Mouse (Mus musculus): ENCODE measurements around the gene Prkca. TPM values are rescaled to one million over a fixed set of nuclear protein-coding genes. Genes with fewer than 3 reads are reported as not detected.

The Prkca gene
- total RNA-seq, 2 experiments from 2014 or later, result 230 to 239 TPM

- DNase-seq, result no peak
These were observed 140.9 kb downstream of the Prkca start for GRCm38 (mm10) chr11:108202835-108203234.

- no peak for DNase-seq
These were observed 142.8 kb downstream of the Prkca start for GRCm38 (mm10) chr11:108200679-108201586.

DNA sequence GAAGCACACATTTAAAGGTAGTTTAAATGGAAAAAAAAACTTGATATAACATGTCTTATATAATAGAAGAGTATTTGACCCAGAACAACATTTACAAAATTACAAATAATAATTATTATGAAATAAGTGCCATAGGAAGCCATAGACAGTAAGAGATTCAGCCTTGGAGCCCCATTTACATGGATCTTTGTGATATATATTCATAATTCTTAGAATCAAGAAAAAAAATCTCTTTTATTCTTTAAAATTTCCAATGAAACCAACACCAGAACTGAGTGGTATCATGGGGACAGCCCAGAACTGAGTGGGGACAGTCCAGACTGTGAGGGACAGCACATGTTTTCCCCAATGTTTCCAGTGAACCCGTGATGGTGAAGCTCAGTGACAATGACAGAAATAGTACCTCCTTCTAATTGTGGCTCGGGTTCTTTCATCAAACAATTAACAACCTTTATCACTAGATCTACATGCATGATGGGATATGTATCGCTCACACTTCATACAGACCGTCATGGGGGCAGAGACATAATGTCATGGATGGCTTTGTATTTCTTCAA, 144.2 kb downstream of the Prkca start:
- no peak for DNase-seq

DNA sequence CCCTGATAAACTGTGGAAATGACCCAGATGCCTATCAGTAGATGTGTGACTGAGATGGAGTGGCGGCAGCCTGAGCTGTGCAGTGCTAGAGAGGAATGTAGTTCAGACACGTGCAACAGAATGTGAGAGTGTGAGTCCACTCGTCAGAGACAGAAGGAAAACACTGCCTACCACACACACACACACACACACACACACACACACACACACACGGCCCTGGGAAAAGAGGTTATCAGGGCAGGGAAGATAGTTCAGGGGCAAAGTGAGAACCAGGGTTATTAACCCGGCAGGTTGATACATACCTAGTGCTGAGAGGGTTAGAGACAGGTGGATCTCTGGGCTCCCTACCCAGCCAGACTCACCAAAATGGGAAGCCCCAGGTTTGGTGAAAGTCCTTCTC, 145.1 kb downstream of the Prkca start:
- DNase-seq, result no peak

GRCm38 (mm10) chr11:108197427-108198218, 146.1 kb downstream of the Prkca start:
- no peak for DNase-seq

DNA sequence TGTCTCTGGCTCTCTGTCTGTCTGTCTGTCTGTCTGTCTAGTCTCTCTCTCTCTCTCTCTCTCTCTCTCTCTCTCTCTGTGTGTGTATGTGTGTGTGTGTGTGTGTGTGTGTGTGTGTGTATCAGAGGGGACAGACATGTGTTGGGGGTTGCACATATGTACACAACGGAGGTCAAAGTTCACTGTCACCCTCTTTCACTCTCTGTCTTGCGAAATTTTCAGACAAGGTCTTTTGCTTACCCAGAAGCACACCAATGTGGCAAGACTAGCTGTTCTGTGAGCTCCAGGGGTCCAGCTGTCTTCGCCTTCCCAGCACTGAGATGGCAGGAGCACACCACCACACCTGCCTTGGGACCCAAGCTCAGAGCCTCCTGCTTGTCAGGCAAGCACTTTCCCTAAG, 146.9 kb downstream of the Prkca start:
- DNase-seq, result no peak

DNA sequence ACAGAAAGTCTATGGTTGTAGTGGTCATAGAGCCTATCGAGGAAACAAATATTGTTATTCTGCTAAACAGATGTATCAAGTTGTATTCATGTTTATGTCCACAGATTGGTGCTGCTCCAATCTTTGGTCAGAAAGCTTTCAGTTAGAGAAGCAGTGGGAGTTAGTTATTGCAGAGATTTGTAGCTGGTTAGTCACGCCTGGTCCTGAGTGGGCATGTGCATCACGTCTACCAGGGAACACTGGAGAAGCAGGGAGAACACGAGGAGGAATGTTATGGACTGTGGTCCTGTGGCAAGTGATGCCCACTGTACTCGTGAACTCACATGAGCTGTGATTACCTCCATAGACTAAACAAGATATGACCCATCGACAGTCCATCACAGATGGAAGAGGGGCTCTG, 153.4 kb downstream of the Prkca start:
- no peak for DNase-seq

DNA sequence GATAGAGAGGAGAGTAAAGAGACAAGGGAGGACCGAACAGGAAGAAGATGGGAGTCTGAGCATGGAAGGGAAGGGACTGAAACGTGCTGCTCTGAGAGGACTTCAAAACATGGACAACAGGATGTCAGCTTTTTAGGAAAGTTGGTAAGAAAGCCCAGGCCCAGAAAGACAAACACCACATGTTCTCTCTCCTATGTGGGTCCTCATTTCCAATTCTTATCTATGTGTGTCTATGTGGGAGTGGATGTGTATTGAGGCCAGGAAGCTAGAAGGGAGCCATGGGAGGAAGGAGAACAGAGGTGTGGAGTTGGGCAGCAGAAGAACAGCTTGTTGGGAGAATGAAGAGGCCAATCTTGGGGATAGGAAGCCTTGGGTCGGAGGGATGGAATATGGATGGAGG, 154.4 kb downstream of the Prkca start:
- no peak for DNase-seq

GRCm38 (mm10) chr11:108182421-108182820, 161.3 kb downstream of the Prkca start:
- no peak for DNase-seq

DNA sequence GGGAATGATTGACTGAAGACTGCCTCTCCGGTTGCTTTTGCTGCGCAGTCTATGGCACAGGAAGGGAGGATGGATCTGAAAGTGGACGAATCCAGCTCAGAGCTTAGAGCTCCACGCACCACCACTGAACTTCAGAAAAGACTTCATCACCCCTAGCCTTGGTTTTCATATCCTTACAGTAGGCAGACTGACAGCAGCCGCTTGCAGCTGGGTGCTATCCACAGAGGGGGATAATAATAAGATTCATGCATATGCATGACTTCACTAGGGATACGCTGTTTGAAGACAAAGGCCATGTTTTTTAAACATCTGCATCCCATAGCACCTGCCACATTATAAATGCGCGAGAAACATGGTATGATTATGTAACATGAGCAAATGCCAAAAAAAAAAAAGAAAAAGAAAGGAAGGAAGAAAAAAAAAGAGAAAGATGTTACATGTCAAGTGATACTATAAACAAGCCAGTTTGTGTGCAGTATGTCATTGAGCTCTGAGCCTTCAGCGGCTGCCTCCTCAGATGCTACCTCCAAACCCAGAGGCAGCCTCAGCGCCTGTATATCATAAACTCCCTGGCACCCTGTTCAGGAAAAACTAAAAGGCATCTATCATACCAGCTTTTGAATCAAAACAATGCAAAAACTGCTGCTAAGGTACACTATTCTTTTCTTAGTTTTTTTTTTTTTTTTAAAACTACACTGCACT, 162.6 kb downstream of the Prkca start:
- DNase-seq, result no peak

DNA sequence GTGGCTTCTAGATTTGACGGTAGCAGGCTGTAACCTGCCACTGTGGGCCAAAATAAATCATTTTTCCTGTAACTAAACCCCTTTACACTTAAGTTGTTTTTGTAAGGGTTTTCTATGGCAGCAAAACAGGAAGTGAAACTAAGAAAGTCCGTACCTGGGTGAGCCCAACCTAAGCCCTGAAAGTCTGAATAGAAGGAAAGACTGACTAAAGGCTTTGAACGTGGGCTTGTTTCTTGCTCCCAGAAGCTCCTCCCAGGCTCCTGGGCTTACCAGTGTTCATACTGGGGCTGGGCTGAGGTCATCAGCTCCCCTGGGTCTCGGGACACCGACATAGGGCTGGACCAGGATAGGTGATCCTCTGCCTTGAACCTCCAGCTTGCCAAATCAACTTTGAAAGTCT, 164.9 kb downstream of the Prkca start:
- no peak for DNase-seq

GRCm38 (mm10) chr11:108178258-108178657, 165.5 kb downstream of the Prkca start:
- DNase-seq, result no peak

GRCm38 (mm10) chr11:108176715-108177114, 167.0 kb downstream of the Prkca start:
- DNase-seq, result no peak

DNA sequence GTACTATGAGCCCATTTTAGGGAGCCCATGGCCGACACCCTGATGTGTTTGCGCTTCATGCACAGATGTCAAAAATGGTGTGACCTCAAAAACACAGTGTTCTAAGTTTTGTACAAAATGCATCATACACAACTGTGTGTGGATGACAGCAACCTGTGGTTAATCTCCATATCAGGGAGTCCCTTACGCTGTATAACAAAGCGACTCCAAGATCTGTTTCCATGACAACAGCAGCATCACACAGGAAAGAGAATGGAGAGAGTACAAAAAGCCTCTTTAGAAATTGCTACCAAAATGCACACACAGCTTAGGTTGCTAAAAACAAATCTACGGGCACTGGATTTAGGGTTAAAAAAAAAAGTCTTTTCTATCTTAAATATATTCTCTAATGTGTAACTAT, 171.8 kb downstream of the Prkca start:
- no peak for DNase-seq

DNA sequence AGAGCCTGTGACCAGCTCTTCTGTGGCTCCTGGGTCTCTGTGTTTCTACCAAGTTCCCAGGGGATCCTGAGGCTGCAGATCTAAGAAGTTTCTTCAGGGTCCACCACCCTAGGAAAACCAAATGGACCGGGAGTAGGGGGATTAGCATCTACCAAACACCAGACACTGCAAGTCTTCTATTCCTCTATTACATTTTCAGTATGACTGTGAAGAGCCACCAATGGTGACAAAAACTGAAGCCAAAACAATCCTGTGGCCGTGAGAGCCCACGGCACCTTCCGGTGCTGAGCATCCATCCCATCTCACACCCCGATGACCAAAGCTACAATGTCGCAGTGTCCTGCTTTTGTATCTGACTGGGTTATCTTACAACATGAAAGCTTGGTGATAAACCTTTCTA, 172.5 kb downstream of the Prkca start:
- no peak for DNase-seq

DNA sequence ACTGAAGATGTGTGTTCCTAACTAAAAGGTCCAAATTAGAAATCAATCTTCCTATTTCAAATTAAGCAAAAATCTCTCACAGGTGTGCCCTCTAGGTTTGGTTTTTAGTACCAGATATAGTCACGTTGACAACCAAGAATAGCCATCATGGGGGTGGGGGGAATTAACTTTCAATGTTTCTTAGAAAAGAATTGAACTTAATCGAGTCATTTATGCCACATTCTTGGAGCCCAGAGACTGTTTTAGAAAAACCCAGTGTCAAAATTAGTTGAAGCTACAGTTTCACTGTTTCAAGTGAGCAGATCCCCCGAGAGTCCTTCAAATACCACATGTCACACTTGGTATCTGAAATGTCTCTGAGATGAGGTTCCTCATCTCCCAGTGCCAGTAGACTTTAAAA, 173.6 kb downstream of the Prkca start:
- no peak for DNase-seq

DNA sequence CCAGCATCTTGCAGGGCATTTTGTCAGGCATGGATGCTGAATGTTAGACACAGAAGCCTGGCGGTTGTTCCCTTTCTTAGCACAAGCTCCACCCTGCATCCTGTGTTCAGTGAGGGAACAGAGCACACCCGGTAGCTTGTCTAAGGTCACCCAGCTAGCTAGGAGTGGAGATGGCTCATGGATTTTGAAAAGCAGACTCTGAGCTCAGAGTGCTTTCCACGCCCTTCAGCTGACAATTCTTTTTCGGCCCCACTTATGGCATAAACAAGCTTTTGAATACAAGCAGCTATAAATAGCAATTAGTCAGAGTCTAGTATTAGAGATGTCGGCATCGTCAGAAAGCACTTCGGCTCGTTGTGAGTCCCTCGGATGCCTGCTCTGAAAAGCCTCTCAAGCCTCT, 178.0 kb downstream of the Prkca start:
- no peak for DNase-seq

DNA sequence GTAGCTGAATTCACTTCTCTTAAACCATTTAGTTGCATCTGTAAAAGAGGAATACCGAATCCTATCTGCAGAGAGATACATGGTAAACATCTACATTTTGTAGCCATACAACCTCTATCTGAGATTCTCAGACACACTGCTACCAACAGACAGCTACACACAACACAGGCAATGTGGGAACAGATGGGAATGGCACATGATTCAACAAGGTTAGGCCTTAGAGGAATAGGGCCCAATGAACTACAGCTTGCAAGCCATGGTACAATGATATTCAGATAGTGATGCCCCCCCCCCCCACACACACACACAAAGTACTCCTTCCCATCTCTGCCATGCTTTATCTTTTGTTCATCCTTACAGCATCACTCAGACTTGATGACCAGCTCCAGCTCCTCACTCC, 181.1 kb downstream of the Prkca start:
- DNase-seq, result no peak

- DNase-seq, result no peak
These were observed 181.6 kb downstream of the Prkca start for GRCm38 (mm10) chr11:108162110-108162509.

DNA sequence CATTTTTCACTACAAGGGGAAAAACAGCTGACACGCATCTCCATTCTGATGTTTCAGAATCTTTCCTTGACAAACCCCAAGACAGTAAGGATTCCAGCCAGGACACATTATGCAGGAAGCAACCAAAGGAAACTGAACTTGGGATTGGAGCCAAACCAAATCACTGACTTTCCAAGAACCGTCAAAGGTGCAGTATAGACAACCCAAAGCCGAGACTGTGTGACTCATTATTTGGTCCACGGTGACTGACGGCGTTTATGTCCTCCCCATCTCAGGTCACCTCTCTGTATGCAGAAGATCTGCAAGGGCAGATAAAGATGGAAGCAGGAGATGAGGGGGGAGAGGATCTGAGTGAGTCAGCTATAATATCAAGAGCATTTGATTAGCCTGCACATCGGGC, 183.7 kb downstream of the Prkca start:
- no peak for DNase-seq

DNA sequence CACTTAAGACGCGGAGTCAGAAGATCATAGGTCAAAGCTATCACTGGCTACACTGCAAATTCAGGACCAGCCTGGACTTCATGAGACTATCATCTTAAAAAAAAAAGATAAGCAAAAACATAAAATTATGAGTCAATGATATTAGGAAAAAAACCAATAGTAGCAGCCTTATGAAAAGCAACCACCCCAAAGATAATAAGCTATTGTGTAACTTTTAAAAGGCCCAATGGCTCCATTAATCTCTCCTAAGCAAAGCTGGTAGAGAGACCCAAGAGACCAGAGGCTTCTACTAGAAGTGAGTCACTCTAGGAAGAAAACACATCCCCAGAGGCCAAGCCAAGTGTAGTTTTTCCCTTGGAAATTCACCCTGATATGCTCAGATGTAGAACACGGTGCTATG, 185.7 kb downstream of the Prkca start:
- DNase-seq, result no peak

GRCm38 (mm10) chr11:108157074-108157473, 186.7 kb downstream of the Prkca start:
- no peak for DNase-seq

GRCm38 (mm10) chr11:108156107-108156506, 187.6 kb downstream of the Prkca start:
- no peak for DNase-seq
